In genomic region chr9:111208185-111208584, GRCm38 (mm10) we compare ENCODE assay signal across 16 mouse cellular contexts.
"Had no signal": no experiment of that assay in that cellular context is flagged by ENCODE, and none has a peak within 500 bp of the region (broad histone marks: within the 10 kb centered on the region; RNA-seq: fewer than 3 reads in every experiment).

No protein-coding gene starts in this region.

- H3K4me1 ChIP-seq: limb, embryonic 13.5 days; liver, embryonic 15.5 days; lung, embryonic 15.5 days had no signal

- H3K9ac ChIP-seq: limb, embryonic 13.5 days; liver, embryonic 12.5 days; liver, embryonic 15.5 days; lung, embryonic 15.5 days had no signal

- DNase-seq: kidney, postnatal 25 days; layer of hippocampus, adult 9-11 months; liver; lung, adult 18-20 months; lung, postnatal 14 days; lung, postnatal 4 days; midbrain, embryonic 14.5 days; thymus, adult 18-20 months; thymus, postnatal 36 days had no signal

- H3K27me3 ChIP-seq: limb, embryonic 13.5 days; liver, embryonic 12.5 days; liver, embryonic 15.5 days; lung, embryonic 15.5 days had no signal

- ATAC-seq: liver, embryonic 12.5 days had no signal

- H3K27ac ChIP-seq: layer of hippocampus, adult 2 months; limb, embryonic 10.5 days; limb, embryonic 13.5 days; liver, embryonic 12.5 days; liver, embryonic 15.5 days; lung, embryonic 15.5 days had no signal

- H3K4me3 ChIP-seq: layer of hippocampus, adult 2 months; limb, embryonic 10.5 days; limb, embryonic 13.5 days; liver, embryonic 12.5 days; liver, embryonic 15.5 days; lung, embryonic 15.5 days had no signal

- H3K9me3 ChIP-seq: limb, embryonic 10.5 days; limb, embryonic 13.5 days; liver, embryonic 12.5 days; liver, embryonic 15.5 days; lung, embryonic 15.5 days had no signal

- H3K4me2 ChIP-seq: limb, embryonic 13.5 days; liver, embryonic 12.5 days; liver, embryonic 15.5 days; lung, embryonic 15.5 days; midbrain, embryonic 11.5 days had no signal
